Mouse (Mus musculus) gonadal fat pad, adult 2 months (tissue): ENCODE data around the gene Rbms1. TPM values are rescaled to one million over a fixed set of nuclear protein-coding genes. Genes with fewer than 3 reads are reported as not detected.

Experiments used
- DNase-seq: peaks from one replicate; pipeline ENCODE4 v3.0.0-alpha.2; 2012; ENCODE audit warnings: low read depth
- polyA plus RNA-seq: library from polyadenylated mRNA; depleted of rRNA; stranded (reverse); fragments of >200 nt; gene quantifications from 2 replicates; pipeline ENCODE4 v1.2.3, GENCODE M21; 2012

Rbms1 gene
- polyA plus RNA-seq, 1 experiment: 102 TPM

GRCm38 (mm10) chr2:60766420-60766819 is 196.6 kb downstream of the Rbms1 start:
- DNase-seq: no peak

- DNase-seq: no peak
Observed at GRCm38 (mm10) chr2:60756218-60756617, 206.8 kb downstream of the Rbms1 start.

- no peak for DNase-seq
Observed at GRCm38 (mm10) chr2:60755101-60755500, 207.9 kb downstream of the Rbms1 start.

DNA sequence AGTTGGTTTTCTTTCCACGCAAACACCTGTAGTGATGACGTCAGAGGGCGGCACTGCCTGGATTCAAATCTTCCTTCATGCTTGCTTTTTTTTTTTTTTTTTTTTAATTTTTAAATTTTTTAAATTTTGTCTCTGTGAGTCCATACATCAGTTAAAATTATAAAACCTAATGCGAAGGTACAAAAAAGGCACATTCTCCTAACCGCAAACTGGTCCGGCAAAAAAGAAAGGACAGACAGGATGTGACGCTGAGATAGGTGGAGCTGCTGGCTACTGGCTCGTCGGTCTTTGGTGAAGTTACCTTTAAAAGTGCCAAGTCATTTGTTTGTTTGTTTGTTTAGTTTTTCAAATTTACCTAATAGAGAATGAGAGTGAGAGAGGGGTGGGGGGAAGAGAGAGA is 211.7 kb downstream of the Rbms1 start:
- DNase-seq: no peak

DNA sequence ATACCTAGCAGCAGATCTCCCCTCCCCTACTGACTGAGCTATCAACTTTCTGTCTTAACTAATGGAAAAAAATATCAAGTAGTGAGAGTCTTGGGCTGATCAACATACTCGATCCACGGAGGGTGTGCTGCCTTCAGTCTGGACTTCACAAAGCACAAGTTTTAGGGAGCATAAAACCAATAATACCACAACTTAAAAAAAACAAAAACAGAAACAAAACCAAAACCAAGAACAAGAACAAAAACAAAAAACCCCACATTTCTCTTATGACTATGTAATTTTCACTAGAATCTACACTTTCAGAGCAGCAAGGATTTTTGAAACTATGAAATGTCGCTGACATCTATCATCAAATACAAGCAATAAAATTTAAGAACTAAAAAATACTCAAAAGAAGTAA is 212.4 kb downstream of the Rbms1 start:
- DNase-seq: no peak

DNA sequence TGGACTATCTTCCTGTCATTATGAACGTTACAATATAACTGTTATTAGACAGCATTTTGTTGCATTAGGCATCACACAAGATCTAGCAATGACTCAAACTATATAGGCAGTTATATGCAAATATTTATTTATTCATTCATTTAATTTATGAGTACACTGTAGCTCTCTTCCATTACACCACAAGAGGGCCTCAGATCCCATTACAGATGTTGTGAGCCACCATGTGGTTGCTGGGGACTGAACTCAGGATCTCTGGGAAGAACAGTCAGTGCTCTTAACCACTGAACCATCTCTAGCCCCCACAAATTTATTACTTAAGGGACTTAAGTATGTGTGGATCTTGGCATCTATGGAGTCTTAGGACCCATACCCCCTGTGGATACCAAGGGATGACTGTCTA is 214.4 kb downstream of the Rbms1 start:
- DNase-seq: no peak

GRCm38 (mm10) chr2:60747590-60747989 is 215.4 kb downstream of the Rbms1 start:
- no peak for DNase-seq

GRCm38 (mm10) chr2:60744674-60745073 is 218.3 kb downstream of the Rbms1 start:
- DNase-seq: no peak

- DNase-seq: no peak
Observed at GRCm38 (mm10) chr2:60739389-60740137, 223.4 kb downstream of the Rbms1 start.

GRCm38 (mm10) chr2:60730929-60731328 is 232.1 kb downstream of the Rbms1 start:
- DNase-seq: no peak

DNA sequence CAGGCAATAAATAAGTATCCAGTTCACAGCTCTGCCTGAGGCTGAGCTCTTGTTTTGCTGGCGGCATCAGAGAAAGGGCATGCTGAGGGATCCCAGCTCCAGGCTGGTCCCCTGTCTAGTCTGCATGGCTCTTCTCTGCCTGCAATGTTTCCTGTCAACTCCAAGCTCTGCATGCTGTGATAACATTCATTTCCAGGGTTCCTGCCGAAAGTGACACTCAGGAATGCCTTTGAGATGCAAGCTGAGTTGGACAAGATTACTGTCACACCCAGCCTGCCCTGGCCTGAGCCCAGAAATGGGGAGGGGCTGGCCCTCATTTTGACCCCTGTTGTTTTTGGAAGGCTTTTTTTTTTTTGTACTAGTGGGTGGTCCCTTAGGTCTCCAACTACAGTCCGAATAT is 233.0 kb downstream of the Rbms1 start:
- no peak for DNase-seq

- no peak for DNase-seq
Observed at GRCm38 (mm10) chr2:60728902-60729585, 233.9 kb downstream of the Rbms1 start.

DNA sequence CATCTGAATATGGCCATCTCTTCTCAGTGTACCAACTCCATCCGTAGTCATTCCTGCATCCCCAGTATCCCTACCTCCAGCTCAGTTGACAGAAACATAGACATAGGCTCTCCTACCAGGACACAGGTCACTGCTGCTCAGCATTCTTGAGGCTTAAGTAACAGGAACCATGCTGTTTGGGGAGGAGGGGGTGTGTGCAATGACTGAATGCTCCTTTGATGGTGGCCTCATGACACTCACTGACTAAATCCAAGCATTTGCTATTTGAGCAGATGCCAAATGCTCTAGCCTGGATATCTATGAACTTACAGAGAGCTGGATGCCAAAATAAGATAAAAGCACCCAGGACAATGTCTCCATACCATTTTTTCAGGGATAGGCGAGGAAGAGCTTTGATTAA is 238.3 kb downstream of the Rbms1 start:
- no peak for DNase-seq

- no peak for DNase-seq
Observed at GRCm38 (mm10) chr2:60722967-60723366, 240.0 kb downstream of the Rbms1 start.

- DNase-seq: no peak
Observed at GRCm38 (mm10) chr2:60722514-60722913, 240.5 kb downstream of the Rbms1 start, which contains the start of gene Itgb6. Itgb6 (minus strand) TSS chr2:60722643.

DNA sequence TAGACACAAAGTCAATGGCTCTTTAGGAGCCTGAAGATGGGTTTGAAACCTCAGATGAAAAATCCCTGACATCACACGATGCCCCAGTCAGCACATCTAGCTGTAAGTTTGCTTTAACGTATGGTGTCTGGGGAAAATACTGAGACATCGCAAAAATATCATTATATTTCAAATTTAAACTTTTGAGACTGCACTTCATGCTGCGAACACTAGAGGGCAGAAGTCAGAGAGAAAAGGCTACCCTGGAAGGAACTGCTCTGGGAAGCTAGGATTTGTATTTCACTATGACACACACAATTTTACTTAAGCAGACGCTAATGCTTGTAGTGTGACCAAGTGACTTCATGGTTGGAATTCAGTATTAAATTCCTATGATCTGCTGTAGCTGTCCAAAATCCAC is 242.1 kb downstream of the Rbms1 start:
- DNase-seq: no peak

DNA sequence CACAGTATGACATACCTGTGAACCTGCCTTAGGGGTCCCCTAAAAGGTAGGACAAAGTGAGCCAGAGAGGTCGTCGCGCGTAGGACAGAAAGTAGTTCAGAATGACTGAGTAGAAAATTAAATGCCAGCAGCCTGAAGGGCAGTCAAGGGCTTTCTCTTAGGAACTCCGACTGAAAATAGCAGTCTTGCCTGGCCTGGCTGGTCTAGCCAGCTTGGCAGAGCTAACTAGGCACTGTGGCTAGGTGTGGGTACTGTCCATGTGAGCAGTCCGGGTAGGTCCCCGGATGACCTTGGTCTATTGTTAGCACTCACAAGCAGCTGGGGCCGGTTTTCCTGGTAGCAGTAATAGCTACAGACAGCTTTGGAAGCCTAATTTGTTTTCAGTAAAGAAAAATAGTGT is 242.8 kb downstream of the Rbms1 start:
- DNase-seq: no peak

DNA sequence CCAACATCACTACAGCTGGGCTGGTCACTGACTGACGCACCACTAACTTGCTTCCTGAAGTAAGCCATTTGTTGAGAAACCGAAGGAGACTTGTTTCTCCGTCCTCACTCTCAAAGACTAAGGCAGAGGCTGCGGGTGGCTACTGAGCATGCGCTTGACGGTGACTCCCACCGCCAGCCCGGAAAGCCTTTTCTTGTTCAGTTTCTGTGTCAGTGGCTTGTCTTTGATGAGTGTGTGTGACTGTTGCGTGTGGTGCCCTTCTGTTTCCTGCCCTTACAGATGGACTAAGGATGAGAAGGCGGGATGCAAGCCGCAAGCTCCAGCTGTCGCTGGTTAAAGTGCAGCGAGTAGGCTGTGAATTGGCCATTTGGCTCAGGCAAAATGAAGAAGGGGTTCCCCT is 245.6 kb downstream of the Rbms1 start:
- no peak for DNase-seq

- DNase-seq: no peak
Observed at GRCm38 (mm10) chr2:60716549-60716948, 246.4 kb downstream of the Rbms1 start.

- no peak for DNase-seq
Observed at GRCm38 (mm10) chr2:60715771-60716170, 247.2 kb downstream of the Rbms1 start.

DNA sequence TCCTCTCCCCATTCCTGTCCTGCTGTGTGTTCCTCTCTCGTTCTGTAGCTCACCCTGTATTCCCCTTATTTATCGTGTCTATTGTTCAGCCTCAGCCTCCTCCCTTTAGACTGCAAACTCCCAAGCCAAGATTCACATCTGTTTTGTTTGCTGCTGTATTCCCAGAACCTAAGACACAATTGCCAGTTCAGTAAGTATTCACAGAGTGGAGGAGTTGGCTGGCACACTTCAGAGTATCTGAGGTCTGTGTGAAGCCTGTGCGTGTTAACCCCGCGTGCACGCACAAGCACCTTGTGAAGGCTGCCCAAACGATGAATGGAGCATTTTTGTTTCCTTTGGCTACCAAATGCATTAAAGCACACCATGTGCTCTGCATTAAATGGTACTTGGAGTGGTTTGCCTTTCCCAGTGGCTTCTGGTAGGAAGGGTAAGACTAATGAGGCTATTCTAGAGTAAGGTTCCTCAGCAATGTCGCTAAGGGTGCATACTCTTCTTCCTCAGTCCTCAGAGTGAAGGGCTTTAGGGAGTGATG is 248.0 kb downstream of the Rbms1 start:
- no peak for DNase-seq

DNA sequence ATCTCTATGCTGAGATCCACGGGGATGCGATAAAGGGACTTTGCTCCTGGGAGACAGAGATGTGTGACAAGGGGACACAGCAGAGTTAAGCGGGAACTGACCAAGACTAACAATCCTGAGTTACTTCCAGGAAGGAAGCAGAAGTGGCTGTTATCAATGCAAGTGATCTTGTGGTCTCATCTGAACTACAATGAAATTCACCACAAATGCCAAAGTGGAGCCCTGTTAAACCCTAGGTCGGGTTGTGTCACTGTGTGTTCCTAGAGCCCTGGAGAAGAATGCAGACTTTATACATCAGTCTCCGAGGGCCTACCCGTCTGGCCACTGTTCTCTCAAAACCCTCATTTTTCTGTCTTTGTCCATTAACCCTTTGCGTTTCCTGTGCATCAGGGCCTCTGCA is 248.5 kb downstream of the Rbms1 start:
- DNase-seq: no peak

DNA sequence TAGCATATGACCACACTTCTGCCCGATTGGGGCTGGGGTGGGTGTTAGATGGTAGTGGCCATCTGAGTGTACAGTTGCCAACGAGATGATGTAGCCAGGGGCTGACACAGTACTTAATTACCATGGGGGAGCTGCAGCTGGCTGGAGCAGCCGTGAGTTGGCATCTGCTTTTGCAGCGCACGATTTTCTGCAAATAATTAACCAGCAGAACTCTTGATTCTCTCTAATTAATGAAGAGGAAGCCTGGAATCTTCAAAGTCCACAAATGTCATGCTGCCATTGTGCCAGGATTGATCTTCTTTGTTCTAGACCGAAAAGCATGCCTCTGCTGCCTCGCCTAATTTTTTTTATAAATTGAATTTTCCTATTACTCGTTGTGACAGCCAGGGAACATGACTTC is 249.1 kb downstream of the Rbms1 start:
- no peak for DNase-seq
